Mouse (Mus musculus) embryonic fibroblast, embryonic 13.5 days (primary cell): Measurements from ENCODE around the gene Hipk1.

ENCODE experiments used
- CTCF ChIP-seq: IDR thresholded peaks from 2 replicates; pipeline ENCODE4 v1.5.1; 2011; ENCODE audit warnings: mild to moderate bottlenecking, control low read depth, low read length, moderate library complexity, borderline replicate concordance; ENCODE audit not compliant: insufficient read depth
- POLR2A ChIP-seq: IDR thresholded peaks from 2 replicates; pipeline ENCODE4 v1.6.1; 2011; ENCODE audit warnings: low read depth, mild to moderate bottlenecking, control low read depth, low read length, moderate library complexity

GRCm38 (mm10) chr3:103756920-103757319, 34.4 kb downstream of the Hipk1 start:
- no peak for TF ChIP-seq POLR2A
- TF ChIP-seq CTCF, result no peak
